Mouse (Mus musculus) cerebellum, adult 2 months (tissue): Measurements from ENCODE around the gene Epha3. TPM values are rescaled to one million over a fixed set of nuclear protein-coding genes. Genes with fewer than 3 reads are reported as not detected.

Source experiments
- DNase-seq, 2 experiments: peaks; one replicate each; pipeline ENCODE4 v3.0.0; 2021
- H3K27ac ChIP-seq: fragments of 200-500 bp; 2 replicates; pipeline ENCODE4 v1.5.1; 2012; ENCODE audit warnings: low read length, control low read depth, inconsistent platforms; ENCODE audit not compliant: insufficient read depth
- H3K27me3 ChIP-seq: fragments of 200-500 bp; 2 replicates; pipeline ENCODE4 v1.6.1; 2012; ENCODE audit warnings: inconsistent platforms, mild to moderate bottlenecking, low read length, moderate library complexity; ENCODE audit not compliant: control insufficient read depth, insufficient read depth
- H3K4me1 ChIP-seq: fragments of 200-500 bp; 2 replicates; pipeline ENCODE4 v1.6.1; 2011; ENCODE audit warnings: low read length; ENCODE audit not compliant: control insufficient read depth, insufficient read depth
- H3K4me3 ChIP-seq: fragments of 200-500 bp; replicated peaks from 2 replicates; pipeline ENCODE3; 2011; ENCODE audit warnings: mild to moderate bottlenecking, low read depth, low read length, control low read depth; ENCODE audit not compliant: insufficient read depth
- CTCF ChIP-seq: fragments of 200-500 bp; IDR thresholded peaks from 2 replicates; pipeline ENCODE4 v1.5.1; 2011; ENCODE audit warnings: low read depth, mild to moderate bottlenecking, control low read depth, low read length, moderate library complexity, borderline replicate concordance; ENCODE audit not compliant: insufficient read depth
- POLR2A ChIP-seq: fragments of 200-500 bp; IDR thresholded peaks from 2 replicates; pipeline ENCODE4 v1.6.1; 2011; ENCODE audit warnings: low read length, control low read depth, borderline replicate concordance; ENCODE audit not compliant: insufficient read depth
- WGBS: fragments of 180-500 bp; shearing (Covaris S2); methylation state at CpG from one replicate; pipeline ENCODE4 v1.1.7; 2018; 5-methylcytosine and 5-hydroxymethylcytosine counted together
- polyA plus RNA-seq: library from polyadenylated mRNA; depleted of rRNA; stranded (reverse); fragments of >200 nt; gene quantifications from 2 replicates; pipeline ENCODE4 v1.2.3, GENCODE M21; 2012

Epha3 gene
- polyA plus RNA-seq, 1 experiment: 5.3 TPM

GRCm38 (mm10) chr16:63642641-63643040 is 221.3 kb downstream of the Epha3 start:
- no peak overlapping the region for H3K4me3 ChIP-seq
- no peaks in the 10 kb centered on the region for H3K27me3 ChIP-seq
- no peak for DNase-seq
- whole genome bisulfite sequencing: 88% methylated on average over 2 of the region's 2 CpGs
- H3K4me1 ChIP-seq: no peaks in the 10 kb centered on the region
- no peak overlapping the region for H3K27ac ChIP-seq
- TF ChIP-seq CTCF (no peak), POLR2A (no peak)

GRCm38 (mm10) chr16:63641603-63642002 is 222.4 kb downstream of the Epha3 start:
- no peak overlapping the region for H3K27ac ChIP-seq
- no peak for TF ChIP-seq POLR2A
- TF ChIP-seq CTCF: no peak
- 80% methylated on average over 3 of the region's 3 CpGs for WGBS

GRCm38 (mm10) chr16:63638701-63639100 is 225.3 kb downstream of the Epha3 start:
- no peak overlapping the region for H3K27ac ChIP-seq
- TF ChIP-seq POLR2A (no peak), CTCF (no peak)
- WGBS: 43% methylated on average over 6 of the region's 6 CpGs
- H3K4me3 ChIP-seq: no peak overlapping the region
- H3K4me1 ChIP-seq: peaks cover 4% of the 10 kb centered on the region
- H3K27me3 ChIP-seq: no peaks in the 10 kb centered on the region
- DNase-seq: no peak

More at GRCm38 (mm10) chr16:63641603-63642002, 222.4 kb downstream of the Epha3 start:
- Histone ChIP-seq H3K27me3 (no peaks in the 10 kb centered on the region), H3K4me1 (no peaks in the 10 kb centered on the region), H3K4me3 (no peak overlapping the region)
- no peak for DNase-seq

- DNase-seq: peak; percentile 63 to 84
- H3K27me3 ChIP-seq: no peaks in the 10 kb centered on the region
- peak overlapping the region; percentile 99 for H3K27ac ChIP-seq
- WGBS: 39% methylated on average over 5 of the region's 5 CpGs
- TF ChIP-seq POLR2A: no peak
- TF ChIP-seq CTCF: no peak
- H3K4me3 ChIP-seq: no peak overlapping the region
- H3K4me1 ChIP-seq: peaks cover 7% of the 10 kb centered on the region
Observed at GRCm38 (mm10) chr16:63633748-63634166, 230.2 kb downstream of the Epha3 start.

GRCm38 (mm10) chr16:63625229-63625628 is 238.7 kb downstream of the Epha3 start:
- DNase-seq: peak; percentile 22 to 61
- Histone ChIP-seq H3K4me3 (no peak overlapping the region), H3K4me1 (no peaks in the 10 kb centered on the region; the same call in 1 of the 2 replicates), H3K27me3 (no peaks in the 10 kb centered on the region), H3K27ac (no peak overlapping the region)
- no peak for TF ChIP-seq CTCF
- TF ChIP-seq POLR2A: no peak

GRCm38 (mm10) chr16:63621845-63622244 is 242.1 kb downstream of the Epha3 start:
- DNase-seq: peak in 1 of 2 experiments; percentile 50
- TF ChIP-seq POLR2A (no peak), CTCF (no peak)
- H3K27ac ChIP-seq: no peak overlapping the region
- no peaks in the 10 kb centered on the region; the same call in 1 of the 2 replicates for H3K4me1 ChIP-seq
- WGBS: 47% methylated on average over 6 of the region's 6 CpGs
- no peak overlapping the region for H3K4me3 ChIP-seq
- H3K27me3 ChIP-seq: no peaks in the 10 kb centered on the region

GRCm38 (mm10) chr16:63615396-63615795 is 248.6 kb downstream of the Epha3 start:
- TF ChIP-seq POLR2A (no peak), CTCF (no peak)
- Histone ChIP-seq H3K27ac (no peak overlapping the region), H3K27me3 (no peaks in the 10 kb centered on the region), H3K4me3 (no peak overlapping the region), H3K4me1 (no peaks in the 10 kb centered on the region)
- 71% methylated on average over 3 of the region's 3 CpGs for WGBS
- no peak for DNase-seq

GRCm38 (mm10) chr16:63613006-63613405 is 251.0 kb downstream of the Epha3 start:
- WGBS: 82% methylated on average over 4 of the region's 4 CpGs
- Histone ChIP-seq H3K4me3 (no peak overlapping the region), H3K27me3 (no peaks in the 10 kb centered on the region), H3K4me1 (no peaks in the 10 kb centered on the region), H3K27ac (no peak overlapping the region)
- no peak for DNase-seq
- no peak for TF ChIP-seq POLR2A
- TF ChIP-seq CTCF: no peak
